Mouse (Mus musculus): ENCODE data around the gene Rnf187.

Rnf187 gene

DNA sequence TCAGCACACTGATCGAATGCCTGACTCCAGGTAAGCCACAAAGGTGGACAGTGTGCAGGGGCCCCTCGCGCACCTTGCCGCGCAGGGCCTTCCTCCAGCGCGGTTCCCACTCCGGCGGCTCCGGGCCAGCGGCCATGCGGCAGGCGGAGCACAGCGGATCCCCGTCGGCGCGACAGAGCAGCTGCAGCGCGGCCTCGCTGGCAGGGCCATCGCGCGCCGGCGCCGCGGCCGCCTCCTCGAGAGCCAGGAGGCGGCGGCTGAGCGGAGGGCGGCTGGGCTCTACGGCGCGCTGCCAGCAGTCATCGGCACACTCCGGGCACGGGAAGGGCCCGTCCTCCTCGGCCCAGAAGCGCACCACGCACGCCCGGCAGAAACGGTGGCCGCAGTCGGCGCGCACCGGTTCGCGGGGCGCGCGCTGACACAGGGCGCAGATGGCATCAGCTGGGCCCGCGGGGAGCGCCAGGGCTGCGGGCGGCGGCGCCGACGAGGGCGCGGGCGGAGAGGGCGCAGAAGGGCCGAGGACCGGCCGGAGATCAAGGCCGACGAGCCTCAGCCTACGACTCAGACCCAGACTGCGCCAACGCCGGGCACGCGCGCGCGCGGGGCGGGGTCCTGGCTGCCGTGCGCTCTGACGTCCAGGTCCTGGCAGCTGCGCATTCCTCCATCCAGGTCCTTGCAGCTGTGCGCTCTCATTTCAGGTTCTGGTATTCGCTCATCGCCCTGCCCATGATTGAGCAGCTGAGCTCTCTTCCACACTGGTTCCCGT, at the start of gene Rnf187:
Gene Rnf187, minus strand, starts transcription at position 595 of the 766 bp plus-strand sequence.
- peak; percentile 95 for DNase-seq

DNA sequence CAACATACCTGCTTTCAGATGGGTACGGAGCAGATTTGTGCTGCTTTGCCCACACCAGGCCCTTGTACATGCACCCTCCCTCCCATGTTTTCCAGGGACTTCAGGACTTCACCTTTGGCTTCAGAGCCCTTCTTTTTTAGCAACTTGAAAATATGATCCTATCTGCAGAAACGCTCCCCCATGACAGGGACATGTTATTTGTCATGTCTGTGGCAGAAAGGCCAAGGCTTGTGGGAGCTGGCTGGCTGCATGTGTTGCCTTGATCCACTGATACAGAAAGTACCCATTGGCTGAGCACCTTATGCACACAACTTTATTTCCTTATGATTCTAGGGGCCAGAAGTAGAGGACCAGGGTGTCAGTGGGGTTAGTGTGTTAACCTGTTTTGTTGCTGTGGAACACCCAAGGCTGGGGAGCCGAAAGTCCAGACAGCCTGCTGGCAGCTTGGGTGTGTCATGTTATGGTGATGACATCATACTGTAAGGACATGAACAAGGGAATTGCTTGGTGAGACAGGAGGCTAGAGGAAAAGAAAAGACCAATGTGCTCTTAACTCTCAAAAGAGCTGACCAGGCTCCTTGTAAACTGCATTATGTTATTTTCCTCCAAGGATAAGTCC, 46.7 kb upstream of the Rnf187 start:
- DNase-seq = no peak

DNA sequence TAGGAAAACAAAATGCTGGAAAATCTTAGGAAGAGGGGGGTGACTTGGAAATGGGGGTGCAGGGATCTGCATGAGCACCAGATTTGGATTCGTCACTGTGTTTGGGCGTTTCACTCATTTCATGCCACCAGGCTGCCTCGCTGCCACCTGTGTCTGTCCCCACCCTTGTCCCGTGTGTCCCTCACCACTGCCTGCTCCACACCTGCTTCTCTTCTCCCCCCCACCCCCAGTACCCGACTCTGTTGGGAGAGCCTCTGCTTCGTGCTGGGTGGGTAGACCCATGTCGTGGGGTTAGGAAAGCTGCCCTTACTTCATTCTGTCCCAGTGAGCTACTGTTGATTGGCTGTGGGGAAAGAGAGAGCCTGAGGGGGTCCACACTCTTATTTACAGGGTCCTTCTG, 45.9 kb upstream of the Rnf187 start:
- DNase-seq = no peak

DNA sequence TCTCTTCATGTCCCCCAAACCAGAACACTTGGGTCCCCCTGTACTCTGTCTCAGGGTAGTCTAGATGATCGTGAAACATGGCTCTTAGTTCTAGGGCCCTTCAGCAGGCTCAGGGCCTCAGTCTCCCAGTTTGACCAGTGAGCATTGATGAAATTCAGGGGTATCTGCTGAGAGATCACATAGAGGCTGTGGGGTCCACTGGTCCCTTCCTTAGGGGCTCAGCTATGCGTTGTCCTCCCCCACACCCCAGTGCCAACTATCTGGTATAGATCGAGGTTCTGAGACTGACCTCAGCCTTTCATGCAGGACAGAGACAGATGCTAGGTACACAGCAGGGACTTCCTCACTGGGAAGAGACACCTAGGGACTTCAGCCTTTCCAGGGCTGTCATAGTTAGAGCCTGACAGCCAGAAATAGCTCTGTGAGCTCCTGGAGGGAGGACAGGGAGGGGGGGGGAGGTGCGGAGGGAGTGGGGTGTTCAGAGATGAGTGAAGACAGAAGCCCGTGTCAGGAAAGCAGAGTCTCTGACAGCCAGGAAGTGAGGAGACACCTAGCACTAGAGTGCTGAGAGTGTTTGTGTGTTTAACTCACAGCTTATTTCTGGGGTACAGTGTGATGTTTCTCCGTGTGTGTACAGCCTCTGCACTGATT, 45.1 kb upstream of the Rnf187 start:
- DNase-seq = no peak

DNA sequence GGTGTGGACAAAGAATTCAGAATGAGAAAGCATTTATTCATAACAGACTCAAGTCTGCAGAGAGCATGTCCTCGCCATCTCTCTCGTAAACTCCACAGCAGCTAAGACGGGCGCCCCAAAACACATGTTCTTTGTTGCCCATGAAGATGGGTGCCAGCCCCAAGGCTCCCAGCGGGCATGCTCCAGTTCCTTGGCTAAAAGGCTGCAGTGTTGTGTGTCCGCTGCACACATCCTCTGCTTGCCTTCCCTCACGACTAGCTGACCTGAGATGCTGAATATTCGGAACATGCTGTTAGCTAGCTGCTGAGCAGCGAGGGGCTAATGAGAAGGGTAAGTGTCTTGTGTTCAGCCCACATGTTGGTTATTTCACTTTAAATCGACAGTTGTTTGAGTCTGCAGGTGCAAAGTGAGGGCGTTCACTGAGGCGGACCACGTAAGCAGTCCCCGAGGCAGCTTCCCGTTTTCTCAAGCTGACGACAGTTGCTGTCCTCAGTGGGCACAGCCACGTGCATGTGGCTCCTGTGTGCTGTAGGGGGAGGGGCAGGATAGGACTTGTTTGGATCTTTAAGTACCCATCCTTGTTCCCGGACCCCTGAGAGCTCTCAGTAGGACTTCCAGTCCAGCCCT, 43.9 kb upstream of the Rnf187 start:
- DNase-seq = no peak

DNA sequence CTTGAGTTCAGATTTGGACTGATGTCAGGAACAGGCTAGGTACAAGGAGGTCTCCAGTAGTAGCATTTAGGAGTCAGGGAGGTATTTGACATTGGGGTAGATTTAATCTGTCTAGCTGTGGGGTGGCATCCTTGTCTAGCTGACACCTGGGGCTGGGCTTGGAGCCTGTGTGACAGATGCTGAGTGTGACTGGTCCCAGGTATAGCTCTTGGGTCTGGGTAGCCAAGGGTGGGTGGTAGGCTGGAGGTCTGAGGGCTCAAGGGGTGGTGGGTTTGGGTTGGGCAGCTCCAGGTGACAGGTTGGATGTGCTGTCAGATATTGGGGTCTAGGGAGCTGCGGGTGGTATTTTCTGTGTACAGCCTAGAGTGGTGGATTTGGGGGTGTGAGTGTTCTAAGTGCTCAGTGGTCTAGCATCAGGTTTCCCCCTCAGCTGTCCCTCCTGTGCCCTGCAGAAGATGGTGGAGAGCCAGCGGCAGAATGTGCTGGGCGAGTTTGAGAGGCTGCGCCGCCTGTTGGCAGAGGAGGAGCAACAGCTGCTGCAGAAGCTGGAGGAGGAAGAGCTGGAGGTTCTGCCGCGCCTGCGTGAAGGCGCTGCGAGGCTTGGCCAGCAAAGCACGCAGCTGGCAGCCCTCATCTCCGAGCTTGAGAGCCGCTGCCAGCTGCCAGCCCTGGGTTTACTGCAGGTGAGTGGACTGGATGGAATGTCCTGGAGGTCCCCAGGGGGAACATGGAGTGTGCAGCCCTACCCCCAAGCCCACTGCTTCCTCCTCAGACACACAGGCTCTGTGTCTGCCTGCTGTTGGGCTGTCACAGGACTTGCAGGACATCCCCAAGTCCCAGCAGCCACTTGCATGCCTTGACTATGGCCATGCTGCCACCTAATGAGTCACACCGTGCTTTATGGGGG, 43.1 kb upstream of the Rnf187 start:
- peak; percentile 65 for DNase-seq

DNA sequence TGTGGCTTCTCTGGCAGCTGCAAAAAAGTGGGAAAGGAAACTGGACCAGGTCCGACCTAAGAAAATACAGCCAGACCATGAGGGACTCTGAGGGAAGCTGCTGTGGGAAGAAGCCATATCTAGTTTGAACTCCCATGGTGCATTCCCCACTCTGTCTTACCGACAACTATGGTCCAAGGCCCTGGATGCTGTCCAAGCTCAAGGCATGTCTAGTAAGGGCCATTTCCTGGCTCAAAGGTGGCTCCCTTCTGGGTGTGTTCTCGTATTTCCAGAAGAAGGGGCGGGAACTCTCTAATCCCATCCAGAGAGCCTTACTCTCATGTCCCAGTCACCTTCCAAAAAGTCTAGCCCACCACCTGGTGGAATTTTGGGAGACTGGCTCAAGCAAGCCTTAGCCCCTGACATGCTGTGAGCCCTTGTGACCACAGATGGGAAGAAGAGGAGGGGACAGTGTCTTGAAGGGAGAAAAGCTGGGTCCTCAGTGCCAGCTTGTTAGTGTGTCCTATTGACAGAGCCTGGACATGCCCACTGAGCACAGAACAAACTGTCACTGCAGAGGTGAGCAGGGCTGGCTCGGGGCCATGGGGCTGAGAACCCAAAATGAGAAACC, 41.8 kb upstream of the Rnf187 start:
- DNase-seq = peak; percentile 75

DNA sequence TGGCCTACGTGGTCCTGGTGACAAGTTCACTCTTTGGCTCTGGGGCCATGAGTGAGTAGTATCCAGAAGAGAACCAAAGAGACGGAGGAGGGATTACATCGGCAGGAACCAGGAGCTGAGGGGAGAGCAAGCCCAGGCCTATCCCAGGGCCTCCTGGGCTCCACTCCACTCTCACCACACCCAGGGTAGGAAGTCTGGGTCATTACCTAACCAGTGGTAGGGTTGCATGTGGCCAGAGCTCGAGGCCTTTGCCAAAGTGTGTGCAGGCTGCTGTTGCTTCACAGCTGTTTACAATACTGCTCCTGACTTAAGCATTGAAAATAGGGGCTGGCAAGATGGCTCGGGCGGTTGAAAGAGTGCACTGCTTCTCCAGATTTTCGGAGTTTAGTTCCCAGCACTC, 40.9 kb upstream of the Rnf187 start:
- DNase-seq = no peak

DNA sequence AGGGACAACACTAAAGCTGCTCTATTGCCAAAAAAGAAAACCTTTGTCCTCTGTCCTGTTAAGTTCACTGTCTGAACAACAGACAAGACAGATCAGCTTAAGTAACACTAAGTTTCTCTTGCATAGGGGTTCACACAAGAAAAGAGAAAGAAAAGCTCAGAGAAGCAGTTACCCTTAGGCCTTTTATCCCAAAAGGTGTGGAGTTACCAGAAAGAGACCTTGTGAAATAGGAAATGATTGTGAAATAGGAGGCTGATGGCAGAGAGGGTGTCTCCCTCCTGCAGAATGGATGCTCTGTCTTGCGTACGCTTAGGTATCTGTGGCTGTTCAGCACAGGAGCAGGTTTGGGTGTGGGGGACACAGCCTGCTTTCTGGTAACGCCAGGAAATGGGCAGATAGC, 40.5 kb upstream of the Rnf187 start:
- DNase-seq = no peak

DNA sequence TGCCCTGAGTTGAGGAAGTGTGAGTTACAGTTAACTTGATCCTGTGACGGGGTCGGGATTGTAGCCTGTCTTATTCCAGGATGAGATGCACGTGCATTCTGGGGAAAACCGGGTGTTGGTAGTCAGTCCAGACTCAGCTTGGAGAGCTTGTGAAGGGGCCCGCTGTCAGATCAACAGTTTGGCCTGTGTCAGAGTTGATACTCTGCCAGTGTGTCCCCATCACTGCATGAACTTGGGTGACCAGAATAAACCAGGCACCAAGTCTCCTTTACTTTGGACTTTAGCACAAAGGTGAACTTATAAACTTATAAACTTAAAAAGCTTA, 40.0 kb upstream of the Rnf187 start:
- no peak for DNase-seq

DNA sequence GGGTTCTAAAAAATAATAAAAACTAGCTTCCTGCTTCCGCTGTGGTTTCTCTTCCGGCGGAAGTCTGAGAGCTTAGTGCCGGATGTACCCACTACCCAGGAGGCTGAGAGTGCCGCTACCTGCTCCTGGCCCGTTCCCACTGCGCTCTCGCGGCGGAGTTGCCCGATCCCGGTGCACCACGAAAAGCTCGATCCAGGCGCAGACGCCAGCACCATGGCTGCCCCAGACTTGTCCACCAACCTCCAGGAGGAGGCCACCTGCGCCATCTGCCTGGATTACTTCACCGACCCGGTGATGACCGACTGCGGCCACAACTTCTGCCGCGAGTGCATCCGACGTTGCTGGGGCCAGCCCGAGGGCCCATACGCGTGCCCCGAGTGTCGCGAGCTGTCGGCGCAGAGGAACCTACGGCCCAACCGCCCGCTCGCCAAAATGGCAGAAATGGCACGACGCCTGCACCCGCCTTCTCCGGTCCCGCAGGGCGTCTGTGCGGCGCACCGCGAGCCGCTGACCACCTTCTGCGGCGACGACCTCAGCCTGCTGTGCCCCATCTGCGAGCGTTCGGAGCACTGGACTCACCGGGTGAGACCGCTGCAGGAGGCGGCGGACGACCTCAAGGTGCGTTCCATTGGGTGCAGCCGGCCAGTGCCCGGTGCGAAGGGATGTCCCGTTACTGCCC, 39.5 kb upstream of the Rnf187 start, which contains the start of gene Trim11:
Gene Trim11, plus strand, starts transcription at position 67 of the 679 bp plus-strand sequence.
- DNase-seq = peak; percentile 76

DNA sequence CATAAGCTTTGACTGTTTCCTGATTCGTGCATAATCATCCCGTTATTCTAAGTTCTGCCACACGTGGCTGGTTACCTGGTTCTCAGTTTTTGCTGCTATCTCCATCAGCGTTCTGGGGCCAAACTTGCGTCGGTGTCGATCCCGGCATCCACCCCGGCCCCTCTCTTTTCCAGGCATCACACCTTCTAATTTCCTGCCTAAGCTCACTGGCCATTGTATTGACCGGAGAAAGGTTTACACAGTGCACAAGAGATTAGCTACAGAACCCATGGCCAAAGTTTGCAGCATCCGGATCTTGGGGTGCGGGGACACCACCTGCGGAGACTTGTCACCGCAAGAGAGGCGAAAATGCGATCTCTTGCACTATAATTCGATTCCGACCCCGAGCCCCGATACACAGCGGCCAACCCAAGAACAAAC, 38.9 kb upstream of the Rnf187 start:
- DNase-seq = no peak

DNA sequence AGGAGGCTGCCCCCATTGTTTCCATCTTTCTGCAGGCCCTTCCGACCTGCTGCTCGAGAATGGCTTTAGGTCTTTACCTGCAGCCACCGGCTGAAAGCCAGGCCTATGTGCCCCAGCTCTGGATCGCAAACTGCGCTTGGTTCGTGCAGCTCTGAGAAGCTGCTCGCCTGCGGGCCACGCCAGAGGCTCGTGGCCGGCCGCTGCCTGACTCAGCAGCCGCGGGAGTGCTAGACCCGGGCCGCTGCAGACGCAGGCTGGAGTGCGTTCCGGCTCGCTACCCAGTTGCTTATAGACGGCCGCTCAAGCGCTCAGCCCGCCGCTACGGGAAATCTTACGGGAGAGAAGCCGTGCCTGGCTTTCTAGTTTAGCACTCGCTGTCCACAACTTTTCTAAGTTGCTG, 38.4 kb upstream of the Rnf187 start:
- DNase-seq = peak; percentile 63

DNA sequence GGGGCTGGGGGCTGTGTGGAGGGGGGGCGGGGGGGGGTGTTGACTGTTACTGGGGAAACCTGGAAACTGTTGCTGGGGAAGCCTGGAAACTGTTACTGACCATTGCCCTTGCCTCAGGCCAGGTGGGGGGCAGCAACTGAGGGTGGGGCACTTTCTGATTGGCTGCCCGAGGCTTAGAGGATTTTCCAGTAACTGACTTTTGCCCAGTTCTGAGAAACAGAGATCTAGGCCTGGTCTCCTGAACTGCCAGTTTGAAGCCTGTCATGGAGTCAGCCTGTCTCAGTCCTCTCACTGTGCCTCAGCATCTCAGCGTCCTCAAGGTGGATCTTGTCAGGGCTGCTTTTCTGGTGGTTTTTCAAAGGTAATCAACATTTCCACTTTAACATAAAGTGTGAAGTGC, 35.7 kb upstream of the Rnf187 start:
- DNase-seq = no peak

DNA sequence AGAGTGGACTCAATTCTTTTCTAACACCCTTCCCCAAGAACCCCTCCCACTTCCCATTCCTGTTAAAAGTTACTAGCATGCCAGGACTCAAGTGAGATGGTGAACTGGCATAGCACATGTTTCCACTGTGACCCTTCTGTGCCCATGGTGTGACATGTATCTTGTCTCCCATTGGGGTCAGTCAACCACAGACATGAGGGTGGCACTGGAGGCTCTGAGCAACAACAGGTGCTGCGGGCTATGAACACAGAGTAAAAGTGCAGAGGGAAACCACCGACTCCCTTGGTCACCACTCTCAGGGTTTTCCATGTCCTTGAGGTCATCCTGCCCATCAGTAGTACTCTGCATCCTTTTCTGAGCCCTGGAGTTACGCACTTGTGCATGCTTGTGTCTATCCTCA, 33.1 kb upstream of the Rnf187 start:
- no peak for DNase-seq

DNA sequence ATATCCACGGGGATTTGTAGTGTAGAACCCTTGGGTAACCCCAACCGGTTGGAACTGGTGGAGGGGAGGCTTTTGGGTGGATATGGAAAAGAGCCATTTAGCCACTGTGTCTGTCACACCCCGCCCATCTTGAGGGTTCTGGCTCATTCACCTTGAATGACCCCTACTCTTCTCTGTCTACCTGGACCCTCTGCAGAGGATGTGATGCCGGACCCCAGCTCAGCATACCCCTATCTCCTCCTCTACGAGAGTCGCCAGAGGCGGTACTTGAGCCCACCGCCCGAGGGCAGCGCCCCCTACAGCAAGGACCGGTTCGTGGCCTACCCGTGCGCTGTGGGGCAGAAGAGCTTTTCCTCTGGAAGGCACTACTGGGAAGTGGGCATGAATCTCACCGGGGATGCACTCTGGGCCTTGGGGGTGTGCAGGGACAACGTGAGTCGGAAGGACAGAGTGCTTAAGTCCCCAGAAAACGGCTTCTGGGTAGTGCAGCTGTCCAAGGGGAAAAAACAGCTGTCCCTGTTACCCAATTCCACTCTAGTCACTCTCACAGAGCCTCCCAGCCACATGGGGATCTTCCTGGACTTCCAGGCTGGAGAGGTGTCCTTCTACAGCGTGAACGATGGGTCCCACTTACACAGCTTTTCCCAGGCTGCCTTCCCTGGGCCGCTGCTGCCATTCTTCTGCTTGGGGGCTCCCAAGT, 32.3 kb upstream of the Rnf187 start:
- DNase-seq = no peak

DNA sequence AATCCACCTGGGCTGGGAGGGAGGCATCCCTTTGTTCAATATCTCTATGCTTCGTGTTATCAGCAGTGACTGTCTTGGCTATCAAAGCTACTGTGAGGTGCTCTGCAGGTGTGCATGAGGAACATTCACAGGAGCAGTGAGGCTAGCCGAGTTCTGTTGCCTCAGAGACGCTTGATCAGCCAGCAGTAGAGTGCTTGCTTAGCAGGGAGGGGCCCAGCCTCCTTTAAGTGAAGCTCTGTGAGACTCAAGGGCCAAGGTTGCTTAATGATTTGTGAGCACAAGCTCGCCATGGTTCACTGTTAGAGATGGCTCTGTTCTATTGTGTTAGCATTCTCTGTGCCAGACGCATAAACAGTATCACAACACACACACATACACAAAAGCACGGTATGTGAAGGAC, 30.9 kb upstream of the Rnf187 start:
- peak; percentile 62 for DNase-seq

DNA sequence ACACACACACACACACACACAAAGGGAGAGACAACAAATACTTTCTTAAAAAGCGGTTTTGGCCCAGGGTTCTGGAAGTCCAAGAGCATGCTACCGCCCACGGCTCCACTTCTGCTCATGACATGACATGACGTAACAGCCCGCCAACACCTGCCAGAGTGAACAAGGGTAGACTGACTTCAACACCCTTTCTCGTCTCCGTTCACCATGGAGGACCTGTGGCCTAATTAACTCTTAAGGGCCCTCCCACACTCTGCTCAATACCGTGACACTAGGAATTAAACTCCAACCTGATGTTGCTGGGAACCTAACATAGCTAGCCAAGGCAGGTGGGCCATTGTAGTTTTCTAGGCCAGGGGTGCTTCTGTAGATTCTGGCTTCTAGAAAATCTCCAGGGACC, 30.3 kb upstream of the Rnf187 start:
- no peak for DNase-seq

DNA sequence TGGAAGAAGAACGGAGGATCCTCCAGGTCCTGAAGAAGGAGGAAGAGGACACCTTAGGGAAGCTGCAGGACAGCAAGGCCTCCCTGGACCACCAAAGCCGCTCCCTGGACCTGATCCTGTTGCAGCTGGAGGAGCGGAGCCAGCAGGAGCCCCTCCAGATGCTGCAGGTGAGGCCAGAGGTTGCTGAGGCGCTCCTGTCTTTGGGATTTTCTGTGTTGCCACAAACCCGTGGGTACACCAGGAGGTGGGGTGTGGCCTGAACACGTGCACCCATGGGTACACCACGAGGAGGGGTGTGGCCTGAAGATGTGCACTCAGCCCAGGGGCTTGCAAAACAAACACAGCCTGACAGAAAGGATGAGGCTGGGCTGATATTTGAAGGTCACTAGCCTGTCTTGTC, 29.8 kb upstream of the Rnf187 start:
- no peak for DNase-seq

DNA sequence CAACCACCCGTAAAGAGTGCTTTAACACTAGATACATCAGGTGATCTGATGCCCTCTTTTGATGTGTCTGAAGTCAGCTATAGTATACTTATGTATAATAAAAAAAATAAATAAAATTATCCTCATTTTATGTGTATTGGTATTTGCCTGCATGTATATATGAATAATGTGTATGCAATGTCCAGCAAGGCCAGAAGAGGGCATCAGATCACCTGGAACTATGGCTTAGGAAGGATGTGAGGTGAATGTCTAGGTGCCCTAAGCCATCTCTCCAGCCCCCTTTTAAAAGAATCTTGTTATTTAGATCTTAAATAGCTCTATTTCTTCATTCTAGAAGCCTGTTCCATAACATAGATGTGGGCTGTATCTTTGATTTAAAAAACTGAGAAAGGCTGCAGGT, 28.6 kb upstream of the Rnf187 start:
- peak; percentile 57 for DNase-seq

All from kidney, postnatal 10 days (tissue).